Mouse (Mus musculus) forebrain, embryonic 10.5 days (tissue): ENCODE data around the gene Prok1. TPM values are rescaled to one million over a fixed set of nuclear protein-coding genes. Genes with fewer than 3 reads are reported as not detected.
A peak's percentile ranks its signal among the peaks of the same experiment; 100 is the strongest.

Source experiments
- DNase-seq: peaks from one replicate; pipeline ENCODE4 v3.0.0-alpha.2; 2017; ENCODE audit warnings: low spot score; ENCODE audit errors: extremely low spot score
- H3K27ac ChIP-seq: fragments of 300-500 bp; sonication (generic); 2 replicates; pipeline ENCODE4 v1.5.1; 2016; ENCODE audit warnings: mild to moderate bottlenecking
- H3K27me3 ChIP-seq: fragments of 300-500 bp; sonication (generic); 2 replicates; pipeline ENCODE4 v1.6.1; 2016; ENCODE audit warnings: mild to moderate bottlenecking; ENCODE audit not compliant: poor library complexity, severe bottlenecking
- H3K36me3 ChIP-seq: fragments of 300-500 bp; sonication (generic); replicated peaks from 2 replicates; pipeline ENCODE4 v1.6.1; 2016; ENCODE audit warnings: mild to moderate bottlenecking, moderate library complexity
- H3K4me1 ChIP-seq: fragments of 300-500 bp; sonication (generic); 2 replicates; pipeline ENCODE4 v1.6.1; 2016
- H3K4me3 ChIP-seq: fragments of 300-500 bp; sonication (generic); 2 replicates; pipeline ENCODE4 v1.5.1; 2016; ENCODE audit warnings: mild to moderate bottlenecking, moderate library complexity
- H3K9me3 ChIP-seq: fragments of 300-500 bp; sonication (generic); 2 replicates; pipeline ENCODE4 v1.6.1; 2016; ENCODE audit warnings: mild to moderate bottlenecking, moderate library complexity
- WGBS: fragments of 180-500 bp; shearing (Covaris S2); methylation state at CpG from one replicate; pipeline ENCODE4 v1.1.7; 2016; 5-methylcytosine and 5-hydroxymethylcytosine counted together
- polyA plus RNA-seq: library from polyadenylated mRNA; unstranded; fragments of >200 nt; fragmentation: Nextera tagmentation; extraction: Ambion mirVana; gene quantifications from 2 replicates; pipeline ENCODE4 v1.2.1, GENCODE M21; 2016

Gene Prok1
- not detected in 2 replicates for polyA plus RNA-seq

DNA sequence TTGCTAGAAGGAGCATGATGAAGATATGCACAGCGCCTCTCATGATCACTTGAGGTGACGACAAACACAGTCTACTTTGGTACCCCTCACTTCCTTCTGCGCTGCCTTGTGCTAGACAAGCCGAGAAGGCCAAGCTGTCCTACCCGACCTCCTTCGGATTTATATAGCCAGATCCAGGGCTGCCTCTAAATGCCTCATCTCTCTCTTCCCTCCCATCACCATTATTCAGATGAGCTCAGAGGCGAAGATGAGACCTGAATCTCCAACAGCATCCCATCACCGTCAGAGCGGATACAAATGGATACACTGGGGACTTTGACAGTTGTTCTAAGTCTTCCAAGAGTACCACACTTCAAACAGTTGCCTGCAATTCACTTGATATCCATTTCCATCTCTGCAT, at the start of gene Prok1:
Gene Prok1 (minus strand): TSS at position 101 of the 400 bp plus-strand sequence.
- DNase-seq = no peak
- Histone ChIP-seq H3K27ac (no peak within 1 kb of the TSS), H3K9me3 (no peaks in the 10 kb centered on the region), H3K4me1 (peaks cover 19% of the 10 kb centered on the region), H3K36me3 (no peaks in the 10 kb centered on the region), H3K27me3 (no peaks in the 10 kb centered on the region; the same call in none of the 2 replicates), H3K4me3 (no peak within 1 kb of the TSS)
- 89% methylated on average over 9 of the region's 9 CpGs for WGBS

DNA sequence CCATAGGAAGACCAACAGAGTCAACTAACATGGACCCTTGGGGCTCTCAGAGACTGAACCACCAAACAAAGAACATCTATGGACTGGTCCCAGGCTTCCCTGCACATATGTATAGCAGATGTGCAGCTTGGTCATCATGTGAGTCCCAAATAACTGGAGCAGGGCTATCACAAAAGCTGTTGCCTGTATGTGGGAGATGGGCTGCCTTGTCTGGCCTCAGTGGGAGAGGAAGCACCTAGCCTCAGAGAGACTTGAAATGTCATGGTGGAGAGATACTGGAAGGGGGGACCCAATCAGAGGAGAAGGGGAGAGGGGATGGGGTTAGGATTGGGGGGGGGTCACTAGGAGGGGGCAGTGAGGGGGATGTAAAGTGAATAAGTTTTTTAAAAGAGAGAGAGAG, 47.8 kb upstream of the Prok1 start:
- H3K9me3 ChIP-seq = no peaks in the 10 kb centered on the region
- H3K4me1 ChIP-seq = peaks cover 10% of the 10 kb centered on the region
- no peak overlapping the region for H3K4me3 ChIP-seq
- no peaks in the 10 kb centered on the region for H3K27me3 ChIP-seq
- peaks cover 27% of the 10 kb centered on the region for H3K36me3 ChIP-seq
- no peak for DNase-seq
- no peak overlapping the region for H3K27ac ChIP-seq

GRCm38 (mm10) chr3:107286123-107286522, 46.6 kb upstream of the Prok1 start:
- Histone ChIP-seq H3K27me3 (no peaks in the 10 kb centered on the region), H3K36me3 (peaks cover 33% of the 10 kb centered on the region), H3K9me3 (no peaks in the 10 kb centered on the region), H3K4me3 (no peak overlapping the region), H3K4me1 (peaks cover 6% of the 10 kb centered on the region), H3K27ac (no peak overlapping the region)
- no peak for DNase-seq
- 86% methylated on average over 2 of the region's 2 CpGs for WGBS

- H3K36me3 ChIP-seq = peaks cover 20% of the 10 kb centered on the region
- H3K4me1 ChIP-seq = peaks cover 19% of the 10 kb centered on the region
- peak within 1 kb of the TSS; percentile 85 for H3K4me3 ChIP-seq
- no peaks in the 10 kb centered on the region for H3K9me3 ChIP-seq
- WGBS = 4% methylated on average over 43 of the region's 43 CpGs
- DNase-seq = peak; percentile 90
- H3K27ac ChIP-seq = peak within 1 kb of the TSS; percentile 80
- H3K27me3 ChIP-seq = no peaks in the 10 kb centered on the region
Measured at GRCm38 (mm10) chr3:107278479-107279269, 39.2 kb upstream of the Prok1 start, which contains the start of gene Lamtor5. TSS of gene Lamtor5 (plus strand) at chr3:107278858.

DNA sequence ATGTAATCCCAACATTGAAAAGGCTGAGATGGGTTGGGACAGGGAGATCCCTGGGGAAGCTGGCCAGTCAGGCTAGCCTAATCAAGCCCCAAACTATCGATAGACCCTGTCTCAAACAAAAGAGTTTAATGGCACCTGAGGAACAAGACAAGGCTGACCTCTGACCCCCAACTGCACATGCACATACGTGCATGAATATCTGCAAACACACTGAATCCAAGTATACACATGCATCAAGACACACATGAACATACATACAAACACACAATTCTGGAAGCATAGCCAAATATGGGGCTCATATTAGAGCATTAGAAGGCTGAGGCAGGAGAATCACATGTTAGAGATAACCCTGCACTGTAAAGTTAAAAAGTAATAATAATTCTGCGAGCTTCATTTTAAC, 37.1 kb upstream of the Prok1 start:
- 88% methylated on average over 3 of the region's 3 CpGs for WGBS
- DNase-seq = no peak
- Histone ChIP-seq H3K27ac (no peak overlapping the region), H3K4me3 (no peak overlapping the region), H3K27me3 (no peaks in the 10 kb centered on the region), H3K4me1 (peaks cover 19% of the 10 kb centered on the region), H3K9me3 (no peaks in the 10 kb centered on the region), H3K36me3 (no peaks in the 10 kb centered on the region)

DNA sequence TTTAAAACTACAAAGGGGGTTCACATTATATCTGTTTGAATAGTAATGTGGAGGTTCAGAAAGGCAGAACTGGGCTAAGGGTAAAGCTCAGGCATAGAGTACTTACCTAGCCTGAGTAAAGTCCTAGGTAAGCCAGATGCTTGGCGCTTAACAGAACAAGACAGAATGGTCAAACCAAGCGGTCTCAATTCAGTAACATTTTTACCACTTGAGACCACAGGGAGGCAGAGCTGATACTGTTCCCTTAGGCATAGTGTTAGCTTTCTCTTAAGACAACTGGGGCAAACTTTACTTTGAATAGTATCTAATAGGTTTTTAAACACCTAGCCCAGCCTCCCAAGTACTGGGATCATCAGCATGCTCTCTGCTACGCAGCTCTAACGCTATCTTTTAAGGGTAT, 36.5 kb upstream of the Prok1 start:
- H3K9me3 ChIP-seq = no peaks in the 10 kb centered on the region
- no peak for DNase-seq
- 59% methylated on average over 4 of the region's 4 CpGs for WGBS

DNA sequence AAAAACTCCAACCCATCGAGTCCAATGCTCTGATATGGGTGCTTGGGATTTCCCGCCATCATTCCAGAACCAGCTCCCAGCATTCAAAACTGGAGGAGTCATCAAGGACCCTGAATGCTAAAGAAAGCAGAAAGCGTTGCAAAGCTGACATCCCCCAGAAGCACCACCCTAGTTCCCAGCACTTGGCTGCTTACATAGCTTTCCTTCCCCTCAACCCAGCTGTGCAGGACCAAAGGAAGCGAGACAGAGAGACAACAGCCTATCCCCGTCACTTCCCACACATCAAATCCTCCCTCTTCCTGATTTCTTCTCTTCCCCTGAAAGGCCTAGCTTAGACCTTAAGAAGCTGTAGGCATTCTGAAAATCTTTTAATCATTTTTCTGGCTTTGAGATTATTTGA, 35.8 kb upstream of the Prok1 start:
- H3K4me3 ChIP-seq = no peak overlapping the region
- H3K9me3 ChIP-seq = no peaks in the 10 kb centered on the region
- no peaks in the 10 kb centered on the region for H3K27me3 ChIP-seq
- WGBS = 70% methylated on average over 5 of the region's 5 CpGs
- H3K27ac ChIP-seq = no peak overlapping the region
- DNase-seq = no peak
- H3K36me3 ChIP-seq = no peaks in the 10 kb centered on the region
- H3K4me1 ChIP-seq = peaks cover 17% of the 10 kb centered on the region

More for the DNA sequence above, 36.5 kb upstream of the Prok1 start:
- H3K4me3 ChIP-seq = no peak overlapping the region
- H3K27me3 ChIP-seq = no peaks in the 10 kb centered on the region
- peaks cover 19% of the 10 kb centered on the region for H3K4me1 ChIP-seq
- no peaks in the 10 kb centered on the region for H3K36me3 ChIP-seq
- no peak overlapping the region for H3K27ac ChIP-seq

GRCm38 (mm10) chr3:107273820-107274219, 34.3 kb upstream of the Prok1 start:
- 14% methylated on average over 3 of the region's 3 CpGs for WGBS
- peaks cover 6% of the 10 kb centered on the region for H3K4me1 ChIP-seq

DNA sequence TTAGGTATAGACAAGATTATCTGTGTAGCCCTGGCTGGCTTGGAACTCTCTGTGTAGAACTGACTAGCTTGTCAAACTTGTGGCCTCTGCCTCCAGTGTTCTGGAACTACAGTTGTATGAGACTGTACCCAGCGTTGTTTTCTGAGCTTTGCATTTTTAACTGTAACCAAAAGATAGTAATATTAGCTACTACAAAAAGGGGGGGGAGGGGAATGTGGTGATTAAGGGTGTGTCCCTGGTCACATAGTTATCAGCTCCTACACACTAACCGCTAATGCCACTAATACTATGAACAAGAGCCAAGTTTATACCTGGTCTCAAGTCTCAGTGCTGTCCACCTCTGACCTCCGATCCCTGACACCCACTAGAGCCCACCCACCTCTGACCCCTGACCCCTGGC, 32.9 kb upstream of the Prok1 start:
- no peak overlapping the region for H3K27ac ChIP-seq
- 87% methylated on average over 3 of the region's 3 CpGs for WGBS
- H3K4me1 ChIP-seq = no peaks in the 10 kb centered on the region
- H3K27me3 ChIP-seq = no peaks in the 10 kb centered on the region
- no peaks in the 10 kb centered on the region for H3K36me3 ChIP-seq
- no peaks in the 10 kb centered on the region for H3K9me3 ChIP-seq
- DNase-seq = no peak
- no peak overlapping the region for H3K4me3 ChIP-seq

More at GRCm38 (mm10) chr3:107273820-107274219, 34.3 kb upstream of the Prok1 start:
- Histone ChIP-seq H3K4me3 (no peak overlapping the region), H3K9me3 (no peaks in the 10 kb centered on the region), H3K27ac (no peak overlapping the region), H3K27me3 (no peaks in the 10 kb centered on the region), H3K36me3 (no peaks in the 10 kb centered on the region)
- DNase-seq = peak; percentile 67

DNA sequence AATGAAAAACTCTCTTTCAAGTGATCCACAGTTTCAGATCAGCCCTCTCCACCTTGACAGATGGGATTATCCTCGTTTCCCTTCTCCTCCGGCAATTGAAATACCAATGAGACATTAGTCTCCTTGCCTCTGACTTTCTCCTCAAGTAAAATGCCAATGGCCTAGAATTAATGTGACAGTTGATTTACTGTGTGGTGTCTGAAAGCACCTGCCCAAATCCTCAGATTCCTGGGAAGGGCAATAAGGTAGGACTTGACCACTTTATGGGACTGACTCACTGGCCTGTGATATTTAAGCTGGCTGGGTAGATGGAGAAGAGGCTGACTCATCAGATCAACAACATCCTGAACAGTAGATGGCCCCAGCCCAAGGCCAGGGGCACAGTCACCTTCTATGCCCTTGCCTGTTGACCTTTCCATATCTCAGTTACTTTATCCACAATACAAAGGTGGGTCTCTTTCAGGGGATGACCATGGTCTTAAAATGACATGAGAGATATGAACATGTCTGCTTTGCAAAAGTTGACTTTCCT, 27.4 kb upstream of the Prok1 start:
- DNase-seq = no peak
- Histone ChIP-seq H3K27me3 (no peaks in the 10 kb centered on the region), H3K27ac (no peak overlapping the region), H3K9me3 (no peaks in the 10 kb centered on the region), H3K4me3 (no peak overlapping the region), H3K4me1 (peaks cover 3% of the 10 kb centered on the region; the same call in 1 of the 2 replicates), H3K36me3 (no peaks in the 10 kb centered on the region)
- 75% methylated on average over 2 of the region's 2 CpGs for WGBS

DNA sequence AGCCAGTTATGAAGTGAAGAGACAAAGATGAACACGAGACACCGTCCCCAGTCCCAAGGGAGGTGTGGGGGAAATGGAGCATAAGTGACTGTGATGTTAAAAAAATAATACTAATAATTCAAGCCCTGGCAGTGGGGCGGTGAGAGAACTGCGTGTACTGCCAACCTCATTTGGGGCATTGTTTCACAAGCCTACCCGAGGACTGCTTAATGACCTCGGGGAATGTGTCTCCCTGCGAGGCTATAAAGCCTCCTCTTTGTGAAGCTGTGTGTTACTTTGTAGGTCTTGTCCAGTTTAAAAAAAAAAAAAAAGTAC, 22.3 kb upstream of the Prok1 start:
- H3K4me1 ChIP-seq = peaks cover 18% of the 10 kb centered on the region
- no peaks in the 10 kb centered on the region for H3K9me3 ChIP-seq
- H3K4me3 ChIP-seq = no peak overlapping the region
- 56% methylated on average over 7 of the region's 7 CpGs for WGBS
- H3K36me3 ChIP-seq = no peaks in the 10 kb centered on the region
- DNase-seq = no peak
- H3K27me3 ChIP-seq = no peaks in the 10 kb centered on the region
- no peak overlapping the region for H3K27ac ChIP-seq

- H3K4me3 ChIP-seq = no peak overlapping the region
- H3K9me3 ChIP-seq = no peaks in the 10 kb centered on the region
- 52% methylated on average over 8 of the region's 8 CpGs for WGBS
- no peaks in the 10 kb centered on the region for H3K36me3 ChIP-seq
- no peaks in the 10 kb centered on the region for H3K27me3 ChIP-seq
- peaks cover 18% of the 10 kb centered on the region for H3K4me1 ChIP-seq
- no peak for DNase-seq
- H3K27ac ChIP-seq = 0 out of 2 replicates have a peak overlapping the region, but pooled peaks have one; percentile 30
Measured at GRCm38 (mm10) chr3:107260956-107261850, 21.7 kb upstream of the Prok1 start.

- H3K9me3 ChIP-seq = no peaks in the 10 kb centered on the region
- H3K4me3 ChIP-seq = no peak overlapping the region
- H3K4me1 ChIP-seq = peaks cover 18% of the 10 kb centered on the region
- no peaks in the 10 kb centered on the region for H3K27me3 ChIP-seq
- no peaks in the 10 kb centered on the region for H3K36me3 ChIP-seq
- no peak for DNase-seq
- H3K27ac ChIP-seq = no peak overlapping the region
- WGBS = 73% methylated on average over 5 of the region's 5 CpGs
Measured at GRCm38 (mm10) chr3:107257924-107258323, 18.4 kb upstream of the Prok1 start.
